Mouse (Mus musculus) CH12.LX (cell line): ENCODE measurements around the gene Gm49450.

Experiments
- BHLHE40 ChIP-seq: IDR thresholded peaks from 2 replicates; pipeline ENCODE4 v1.6.1; 2011; ENCODE audit warnings: mild to moderate bottlenecking, low read depth, low read length, improper control_type of control experiment
- CTCF ChIP-seq, 2 experiments: IDR thresholded peaks in 1 of 2; conservative IDR thresholded peaks in 1 of 2; 2 replicates each; pipeline ENCODE4 v1.5.1; 2011 to 2012; ENCODE audit warnings: low read depth in 2 of 2, low read length in 2 of 2, improper control_type of control experiment in 1 of 2, inconsistent platforms in 1 of 2, mild to moderate bottlenecking in 1 of 2, moderate library complexity in 1 of 2
- EP300 ChIP-seq: IDR thresholded peaks from 2 replicates; pipeline ENCODE4 v1.6.1; 2011; ENCODE audit warnings: low read length, improper control_type of control experiment
- ETS1 ChIP-seq: conservative IDR thresholded peaks from 2 replicates; pipeline ENCODE4 v1.6.1; 2012; ENCODE audit warnings: low read depth, mild to moderate bottlenecking, inconsistent platforms, low read length, improper control_type of control experiment, moderate library complexity
- HCFC1 ChIP-seq: IDR thresholded peaks from 2 replicates; pipeline ENCODE4 v1.6.1; 2012; ENCODE audit warnings: low read depth, mild to moderate bottlenecking, inconsistent platforms, low read length, improper control_type of control experiment
- JUND ChIP-seq: conservative IDR thresholded peaks from 2 replicates; pipeline ENCODE4 v1.6.1; 2011; ENCODE audit warnings: low read depth, low read length, improper control_type of control experiment
- KAT2A ChIP-seq: IDR thresholded peaks from 2 replicates; pipeline ENCODE4 v1.6.1; 2012; ENCODE audit warnings: low read length, improper control_type of control experiment, inconsistent platforms; ENCODE audit not compliant: insufficient replicate concordance
- MAFK ChIP-seq: IDR thresholded peaks from 2 replicates; pipeline ENCODE4 v1.6.1; 2011; ENCODE audit warnings: low read length, improper control_type of control experiment; ENCODE audit not compliant: insufficient replicate concordance
- MEF2A ChIP-seq: IDR thresholded peaks from 2 replicates; pipeline ENCODE4 v1.6.1; 2014; ENCODE audit warnings: low read depth, mild to moderate bottlenecking, inconsistent platforms, low read length, improper control_type of control experiment, borderline replicate concordance
- POLR2A ChIP-seq: IDR thresholded peaks from 2 replicates; pipeline ENCODE4 v1.6.1; 2011; ENCODE audit warnings: low read depth, mild to moderate bottlenecking, improper control_type of control experiment, low read length
- RCOR1 ChIP-seq: conservative IDR thresholded peaks from 2 replicates; pipeline ENCODE4 v1.6.1; 2012; ENCODE audit warnings: low read depth, mild to moderate bottlenecking, inconsistent platforms, low read length, improper control_type of control experiment
- USF1 ChIP-seq: IDR thresholded peaks from 2 replicates; pipeline ENCODE4 v1.6.1; 2014; ENCODE audit warnings: low read depth, mild to moderate bottlenecking, inconsistent platforms, low read length, improper control_type of control experiment
- ZKSCAN1 ChIP-seq: IDR thresholded peaks from 2 replicates; pipeline ENCODE4 v1.6.1; 2012; ENCODE audit warnings: low read depth, inconsistent platforms, low read length, improper control_type of control experiment, borderline replicate concordance
- ZNF384 ChIP-seq: IDR thresholded peaks from 2 replicates; pipeline ENCODE4 v1.6.1; 2012; ENCODE audit warnings: low read depth, low read length, improper control_type of control experiment, inconsistent platforms

GRCm38 (mm10) chr15:98947884-98948283, 5.5 kb downstream of the Gm49450 start:
- no peak for TF ChIP-seq BHLHE40
- no peak for TF ChIP-seq MEF2A
- TF ChIP-seq KAT2A: no peak
- no peak for TF ChIP-seq CTCF (conservative IDR thresholded peaks at IDR 0.05 in 1 of 2, IDR thresholded peaks at IDR 0.05 in 1 of 2; ENCODE audit: low read depth in 2 of 2, low read length in 2 of 2)
- no peak for TF ChIP-seq EP300
- no peak for TF ChIP-seq RCOR1
- TF ChIP-seq ZNF384: no peak
- no peak for TF ChIP-seq MAFK
- no peak for TF ChIP-seq HCFC1
- no peak for TF ChIP-seq ETS1
- TF ChIP-seq JUND: no peak
- no peak for TF ChIP-seq ZKSCAN1
- no peak for TF ChIP-seq POLR2A
- no peak for TF ChIP-seq USF1
